Mouse (Mus musculus) limb, embryonic 13.5 days (tissue): ENCODE data around the gene Ugt1a6b. TPM values are rescaled to one million over a fixed set of nuclear protein-coding genes. Genes with fewer than 3 reads are reported as not detected.
A peak's percentile ranks its signal among the peaks of the same experiment; 100 is the strongest.
"Not testable (repeated sequence)": the region's sequence is repeated elsewhere in the genome, so short reads cannot be mapped to it uniquely, and the experiment has no call there.

Source experiments
- ATAC-seq: fragments of 200-750 bp; cut with Nextera tagmentation; 2 replicates; pipeline ENCODE4 v1.8.0; 2017; ENCODE audit warnings: low read depth, moderate number of reproducible peaks, moderate TSS enrichment; ENCODE audit not compliant: low FRiP score
- H3K27ac ChIP-seq: fragments of 300-500 bp; sonication (generic); 2 replicates; pipeline ENCODE4 v1.5.1; 2015; ENCODE audit warnings: inconsistent platforms, mild to moderate bottlenecking, moderate library complexity
- H3K27me3 ChIP-seq: fragments of 300-500 bp; sonication (generic); 2 replicates; pipeline ENCODE4 v1.6.1; 2015; ENCODE audit warnings: mild to moderate bottlenecking, inconsistent platforms
- H3K36me3 ChIP-seq: fragments of 300-500 bp; sonication (generic); 2 replicates; pipeline ENCODE4 v1.6.1; 2015; ENCODE audit warnings: inconsistent platforms, mild to moderate bottlenecking, moderate library complexity
- H3K4me1 ChIP-seq: fragments of 300-500 bp; sonication (generic); 2 replicates; pipeline ENCODE4 v1.6.1; 2015; ENCODE audit warnings: inconsistent platforms
- H3K4me2 ChIP-seq: fragments of 300-500 bp; sonication (generic); replicated peaks from 2 replicates; pipeline ENCODE4 v1.6.1; 2015; ENCODE audit warnings: inconsistent platforms, mild to moderate bottlenecking, moderate library complexity
- H3K4me3 ChIP-seq: fragments of 300-500 bp; sonication (generic); 2 replicates; pipeline ENCODE4 v1.5.1; 2015; ENCODE audit warnings: moderate library complexity, mild to moderate bottlenecking, inconsistent platforms
- H3K9ac ChIP-seq: fragments of 300-500 bp; sonication (generic); 2 replicates; pipeline ENCODE4 v1.6.1; 2015; ENCODE audit warnings: mild to moderate bottlenecking, inconsistent platforms
- H3K9me3 ChIP-seq: fragments of 300-500 bp; sonication (generic); 2 replicates; pipeline ENCODE4 v1.6.1; 2016; ENCODE audit warnings: inconsistent platforms
- WGBS: fragments of 180-500 bp; shearing (Covaris S2); methylation state at CpG from one replicate; pipeline ENCODE4 v1.1.7; 2015; 5-methylcytosine and 5-hydroxymethylcytosine counted together
- polyA plus RNA-seq: library from polyadenylated mRNA; unstranded; fragments of >200 nt; fragmentation: Nextera tagmentation; extraction: Ambion mirVana; gene quantifications from 2 replicates; pipeline ENCODE4 v1.2.1, GENCODE M21; 2015

The Ugt1a6b gene
- not detected in 2 replicates for polyA plus RNA-seq

- not testable (repeated sequence) for H3K9ac ChIP-seq, H3K4me3 ChIP-seq, H3K9me3 ChIP-seq, H3K4me1 ChIP-seq, ATAC-seq, H3K36me3 ChIP-seq, H3K27ac ChIP-seq, H3K4me2 ChIP-seq, H3K27me3 ChIP-seq
- 74% methylated on average over 3 of the region's 3 CpGs for WGBS
Measured at GRCm38 (mm10) chr1:88103019-88103418, at the start of gene Ugt1a6b. TSS of gene Ugt1a6b (plus strand) at chr1:88103252.

GRCm38 (mm10) chr1:88055088-88055487 lies 48.0 kb upstream of the Ugt1a6b start, which contains the start of gene Ugt1a10:
TSS of gene Ugt1a10 (plus strand) at chr1:88055388.
- Histone ChIP-seq H3K4me2 (no peak within 1 kb of the TSS), H3K36me3 (no peaks in the 10 kb centered on the region), H3K9me3 (no peaks in the 10 kb centered on the region), H3K9ac (no peak within 1 kb of the TSS), H3K27me3 (no peaks in the 10 kb centered on the region), H3K27ac (no peak within 1 kb of the TSS), H3K4me3 (no peak within 1 kb of the TSS), H3K4me1 (no peaks in the 10 kb centered on the region)
- ATAC-seq = no peak
- WGBS = 75% methylated on average over 1 of the region's 1 CpGs

GRCm38 (mm10) chr1:88066472-88067102 lies 36.5 kb upstream of the Ugt1a6b start:
- H3K36me3 ChIP-seq, H3K27me3 ChIP-seq, H3K9ac ChIP-seq, H3K4me3 ChIP-seq, H3K9me3 ChIP-seq, H3K27ac ChIP-seq, H3K4me1 ChIP-seq, ATAC-seq, H3K4me2 ChIP-seq: not testable (repeated sequence)
- 75% methylated on average over 1 of the region's 2 CpGs for WGBS

- 72% methylated on average over 2 of the region's 2 CpGs for WGBS
- no peak within 1 kb of the TSS for H3K4me2 ChIP-seq
- no peak within 1 kb of the TSS for H3K9ac ChIP-seq
- no peaks in the 10 kb centered on the region for H3K4me1 ChIP-seq
- no peaks in the 10 kb centered on the region for H3K36me3 ChIP-seq
- no peaks in the 10 kb centered on the region for H3K9me3 ChIP-seq
- ATAC-seq = no peak
- no peak within 1 kb of the TSS for H3K4me3 ChIP-seq
- no peak within 1 kb of the TSS for H3K27ac ChIP-seq
- no peaks in the 10 kb centered on the region for H3K27me3 ChIP-seq
Measured at GRCm38 (mm10) chr1:88070495-88070894, 32.6 kb upstream of the Ugt1a6b start, which contains the start of gene Ugt1a9. TSS of gene Ugt1a9 (plus strand) at chr1:88070800.

- no peak for ATAC-seq
- no peak overlapping the region for H3K4me2 ChIP-seq
- WGBS = 72% methylated on average over 4 of the region's 4 CpGs
Measured at GRCm38 (mm10) chr1:88070902-88071301, 32.1 kb upstream of the Ugt1a6b start.

GRCm38 (mm10) chr1:88074471-88074870 lies 28.6 kb upstream of the Ugt1a6b start:
- no peak for ATAC-seq
- 88% methylated on average over 2 of the region's 2 CpGs for WGBS
- no peaks in the 10 kb centered on the region for H3K9me3 ChIP-seq

More at GRCm38 (mm10) chr1:88070902-88071301, 32.1 kb upstream of the Ugt1a6b start:
- Histone ChIP-seq H3K9ac (no peak overlapping the region), H3K4me3 (no peak overlapping the region), H3K36me3 (no peaks in the 10 kb centered on the region), H3K27ac (no peak overlapping the region), H3K27me3 (no peaks in the 10 kb centered on the region), H3K4me1 (no peaks in the 10 kb centered on the region), H3K9me3 (no peaks in the 10 kb centered on the region)

GRCm38 (mm10) chr1:88077128-88077527 lies 25.9 kb upstream of the Ugt1a6b start:
- Histone ChIP-seq H3K36me3 (no peaks in the 10 kb centered on the region), H3K9me3 (no peaks in the 10 kb centered on the region), H3K4me1 (no peaks in the 10 kb centered on the region), H3K27me3 (no peaks in the 10 kb centered on the region), H3K4me3 (no peak overlapping the region), H3K27ac (no peak overlapping the region), H3K4me2 (no peak overlapping the region), H3K9ac (no peak overlapping the region)
- no peak for ATAC-seq
- WGBS = 85% methylated on average over 1 of the region's 1 CpGs

More at GRCm38 (mm10) chr1:88074471-88074870, 28.6 kb upstream of the Ugt1a6b start:
- no peak overlapping the region for H3K9ac ChIP-seq
- H3K27ac ChIP-seq = no peak overlapping the region
- H3K4me1 ChIP-seq = no peaks in the 10 kb centered on the region
- H3K27me3 ChIP-seq = no peaks in the 10 kb centered on the region
- no peaks in the 10 kb centered on the region for H3K36me3 ChIP-seq
- H3K4me2 ChIP-seq = no peak overlapping the region
- H3K4me3 ChIP-seq = no peak overlapping the region

GRCm38 (mm10) chr1:88081670-88082069 lies 21.4 kb upstream of the Ugt1a6b start:
- Histone ChIP-seq H3K9ac (no peak overlapping the region), H3K4me2 (no peak overlapping the region), H3K27ac (no peak overlapping the region), H3K27me3 (no peaks in the 10 kb centered on the region), H3K4me1 (no peaks in the 10 kb centered on the region), H3K4me3 (no peak overlapping the region), H3K36me3 (no peaks in the 10 kb centered on the region), H3K9me3 (no peaks in the 10 kb centered on the region)
- ATAC-seq = no peak
- WGBS = 90% methylated on average over 1 of the region's 1 CpGs

- H3K9ac ChIP-seq = no peak overlapping the region
- H3K4me2 ChIP-seq = no peak overlapping the region
- no peaks in the 10 kb centered on the region for H3K9me3 ChIP-seq
- no peaks in the 10 kb centered on the region for H3K27me3 ChIP-seq
- no peak for ATAC-seq
- H3K27ac ChIP-seq = no peak overlapping the region
- no peaks in the 10 kb centered on the region for H3K4me1 ChIP-seq
- no peaks in the 10 kb centered on the region for H3K36me3 ChIP-seq
- 86% methylated on average over 1 of the region's 1 CpGs for WGBS
- H3K4me3 ChIP-seq = no peak overlapping the region
Measured at GRCm38 (mm10) chr1:88086125-88086524, 16.9 kb upstream of the Ugt1a6b start.

GRCm38 (mm10) chr1:88087513-88087912 lies 15.5 kb upstream of the Ugt1a6b start, which contains the start of gene Ugt1a8:
TSS of gene Ugt1a8 (plus strand) at chr1:88087813.
- Histone ChIP-seq H3K27ac (no peak within 1 kb of the TSS), H3K4me2 (no peak within 1 kb of the TSS), H3K27me3 (no peaks in the 10 kb centered on the region), H3K4me3 (no peak within 1 kb of the TSS), H3K36me3 (no peaks in the 10 kb centered on the region), H3K4me1 (no peaks in the 10 kb centered on the region), H3K9ac (no peak within 1 kb of the TSS), H3K9me3 (no peaks in the 10 kb centered on the region)
- no peak for ATAC-seq
- 75% methylated on average over 3 of the region's 3 CpGs for WGBS

- Histone ChIP-seq H3K4me3 (no peak overlapping the region), H3K9ac (no peak overlapping the region), H3K36me3 (no peaks in the 10 kb centered on the region), H3K27me3 (no peaks in the 10 kb centered on the region), H3K9me3 (no peaks in the 10 kb centered on the region), H3K27ac (no peak overlapping the region), H3K4me2 (no peak overlapping the region), H3K4me1 (peaks cover 14% of the 10 kb centered on the region)
- ATAC-seq = no peak
Measured at GRCm38 (mm10) chr1:88092341-88092740, 10.7 kb upstream of the Ugt1a6b start.

- H3K27me3 ChIP-seq, H3K4me2 ChIP-seq, H3K9me3 ChIP-seq, H3K27ac ChIP-seq, H3K9ac ChIP-seq, H3K4me3 ChIP-seq, ATAC-seq, H3K36me3 ChIP-seq: not testable (repeated sequence)
- WGBS = 78% methylated on average over 3 of the region's 3 CpGs
- peaks cover 14% of the 10 kb centered on the region for H3K4me1 ChIP-seq
Measured at GRCm38 (mm10) chr1:88094270-88094676, 8.8 kb upstream of the Ugt1a6b start.

GRCm38 (mm10) chr1:88094941-88095492 lies 8.0 kb upstream of the Ugt1a6b start, which contains the start of gene Ugt1a7c:
TSS of gene Ugt1a7c (plus strand) at chr1:88095062.
- Histone ChIP-seq H3K36me3 (no peaks in the 10 kb centered on the region), H3K4me1 (peaks cover 14% of the 10 kb centered on the region), H3K9ac (peak within 1 kb of the TSS; percentile 55), H3K27me3 (no peaks in the 10 kb centered on the region), H3K4me2 (peak within 1 kb of the TSS; percentile 49), H3K9me3 (no peaks in the 10 kb centered on the region), H3K27ac (peak within 1 kb of the TSS; percentile 77), H3K4me3 (peak within 1 kb of the TSS; percentile 24)
- WGBS = 10% methylated on average over 10 of the region's 10 CpGs
- peak; percentile 73 for ATAC-seq
